Mouse (Mus musculus): Measurements from ENCODE around the gene Pign.

DNA sequence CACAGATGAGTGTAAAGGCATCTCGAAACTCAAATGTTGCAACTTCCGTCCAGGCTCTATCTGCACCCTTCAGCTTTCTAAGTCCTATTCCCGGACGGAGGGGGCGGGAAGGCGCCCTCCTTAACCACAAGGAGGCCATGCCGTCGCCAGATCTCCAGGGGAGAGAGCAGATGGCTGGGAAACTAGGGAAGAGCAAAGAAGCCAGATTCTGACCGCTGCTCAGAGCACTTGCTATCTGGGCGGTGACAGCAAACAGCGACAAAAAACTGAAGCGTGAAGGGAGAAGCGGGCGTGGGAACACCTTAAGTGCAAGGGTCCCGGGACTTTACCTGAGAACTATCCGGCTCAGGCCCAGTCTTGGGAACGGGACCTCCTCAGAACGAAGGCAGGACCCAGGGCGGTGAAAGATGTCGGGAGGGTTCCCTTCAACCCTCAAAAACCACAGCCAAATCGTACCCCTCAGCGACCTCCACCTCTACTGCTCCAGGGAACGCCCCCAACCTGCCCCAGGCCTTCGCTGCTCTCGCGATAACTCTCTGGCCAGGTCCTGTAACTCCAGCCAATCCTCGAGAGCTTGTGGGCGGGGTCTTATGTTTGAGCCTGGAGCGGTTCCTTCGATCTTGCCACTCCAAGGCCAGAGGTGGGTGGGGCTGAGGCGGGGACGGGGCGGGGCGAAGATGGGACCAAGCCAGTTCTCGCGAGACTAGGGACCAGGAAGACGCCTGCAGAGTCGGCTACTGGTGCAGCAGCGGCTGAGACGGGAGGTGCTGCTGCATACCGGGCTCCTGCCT, at the start of gene Pign, which contains the start of gene Relch:
- TF ChIP-seq CTCF (IDR thresholded peaks at IDR 0.05; ENCODE audit: low read depth, low read length) (no peak), POLR2A (IDR thresholded peaks at IDR 0.05; ENCODE audit: borderline replicate concordance, low read depth, low read length) (no peak)
